Mouse (Mus musculus): ENCODE results near the gene Rhof.

- TF ChIP-seq HCFC1 (IDR thresholded peaks at IDR 0.05; ENCODE audit: borderline replicate concordance, insufficient read depth, low read length) = no peak
- no peak for TF ChIP-seq MAFK (IDR thresholded peaks at IDR 0.05; ENCODE audit: insufficient read depth, low read depth, low read length)
- TF ChIP-seq CHD2 (IDR thresholded peaks at IDR 0.05; ENCODE audit: low read depth, low read length) = no peak
- TF ChIP-seq ZC3H11A (IDR thresholded peaks at IDR 0.05; ENCODE audit: borderline replicate concordance, low read depth, low read length) = no peak
- no peak for TF ChIP-seq ZNF384 (IDR thresholded peaks at IDR 0.05; ENCODE audit: low read depth, low read length)
These were observed 7.4 kb downstream of the Rhof start for GRCm38 (mm10) chr5:123125105-123125504.
